Mouse (Mus musculus): ENCODE data around the gene Ptgds.
A peak's percentile ranks its signal among the peaks of the same experiment; 100 is the strongest.

- TF ChIP-seq CTCF (IDR thresholded peaks at IDR 0.05; ENCODE audit: control insufficient read depth, insufficient read depth, low read length) (no peak), POLR2A (IDR thresholded peaks at IDR 0.05; ENCODE audit: borderline replicate concordance, control insufficient read depth, low read depth, low read length) (peak; percentile 77)
Observed at GRCm38 (mm10) chr2:25460551-25461309, 9.1 kb downstream of the Ptgds start, which contains the start of gene Paxx.
